Mouse (Mus musculus) bone marrow macrophage, adult 2 months (primary cell): Measurements from ENCODE around the gene As3mt.

Source experiments
- CTCF ChIP-seq: IDR thresholded peaks from 2 replicates; pipeline ENCODE4 v1.5.1; 2012; ENCODE audit warnings: low read depth, mild to moderate bottlenecking, low read length, moderate library complexity
- POLR2A ChIP-seq: IDR thresholded peaks from 2 replicates; pipeline ENCODE4 v1.6.1; 2012; ENCODE audit warnings: mild to moderate bottlenecking, low read depth, low read length, borderline replicate concordance

DNA sequence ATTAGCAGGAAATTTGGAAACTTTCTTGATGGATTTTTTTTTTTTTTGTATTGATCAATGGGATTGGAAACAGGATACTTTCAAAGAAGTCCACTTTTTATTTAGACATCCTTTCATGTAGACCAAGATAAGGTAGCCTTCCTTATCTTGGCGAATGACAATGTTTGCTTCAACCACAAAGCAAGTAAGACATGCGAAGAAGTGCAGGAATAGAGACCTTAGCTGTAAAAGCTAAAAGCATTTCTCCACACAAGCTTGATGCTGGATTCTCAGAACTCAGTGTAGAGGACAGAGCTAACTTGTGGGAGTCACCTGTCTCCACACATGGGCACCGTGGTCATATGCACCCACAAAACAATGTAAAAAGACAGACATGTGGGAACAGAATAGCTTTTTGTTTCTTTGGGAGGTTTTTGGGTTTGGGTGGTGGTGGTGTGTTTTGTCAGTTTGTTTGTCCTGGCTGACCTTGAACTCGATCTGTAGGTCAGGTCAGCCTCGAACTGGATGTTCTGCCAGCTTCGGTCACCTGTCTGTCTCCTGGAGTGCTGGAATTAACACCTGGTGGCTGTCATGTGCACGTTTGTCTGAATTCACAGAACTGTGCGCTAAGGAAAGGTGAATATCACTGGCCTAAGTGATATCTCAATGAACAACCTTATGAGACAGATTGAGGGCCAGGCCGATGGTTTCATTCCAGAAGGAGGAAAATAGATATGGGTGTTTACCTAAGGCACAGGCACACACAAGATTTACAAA, 540 bp upstream of the As3mt start:
- no peak for TF ChIP-seq POLR2A
- no peak for TF ChIP-seq CTCF
